Mouse (Mus musculus) forebrain, embryonic 10.5 days (tissue): Measurements from ENCODE around the gene Olfr1298. TPM values are rescaled to one million over a fixed set of nuclear protein-coding genes. Genes with fewer than 3 reads are reported as not detected.

Experiments
- DNase-seq: peaks from one replicate; pipeline ENCODE4 v3.0.0-alpha.2; 2017; ENCODE audit warnings: low spot score; ENCODE audit errors: extremely low spot score
- H3K27ac ChIP-seq: fragments of 300-500 bp; sonication (generic); 2 replicates; pipeline ENCODE4 v1.5.1; 2016; ENCODE audit warnings: mild to moderate bottlenecking
- H3K27me3 ChIP-seq: fragments of 300-500 bp; sonication (generic); 2 replicates; pipeline ENCODE4 v1.6.1; 2016; ENCODE audit warnings: mild to moderate bottlenecking; ENCODE audit not compliant: poor library complexity, severe bottlenecking
- H3K36me3 ChIP-seq: fragments of 300-500 bp; sonication (generic); replicated peaks from 2 replicates; pipeline ENCODE4 v1.6.1; 2016; ENCODE audit warnings: mild to moderate bottlenecking, moderate library complexity
- H3K4me1 ChIP-seq: fragments of 300-500 bp; sonication (generic); 2 replicates; pipeline ENCODE4 v1.6.1; 2016
- H3K4me3 ChIP-seq: fragments of 300-500 bp; sonication (generic); 2 replicates; pipeline ENCODE4 v1.5.1; 2016; ENCODE audit warnings: mild to moderate bottlenecking, moderate library complexity
- H3K9me3 ChIP-seq: fragments of 300-500 bp; sonication (generic); 2 replicates; pipeline ENCODE4 v1.6.1; 2016; ENCODE audit warnings: mild to moderate bottlenecking, moderate library complexity
- WGBS: fragments of 180-500 bp; shearing (Covaris S2); methylation state at CpG from one replicate; pipeline ENCODE4 v1.1.7; 2016; 5-methylcytosine and 5-hydroxymethylcytosine counted together
- polyA plus RNA-seq: library from polyadenylated mRNA; unstranded; fragments of >200 nt; fragmentation: Nextera tagmentation; extraction: Ambion mirVana; gene quantifications from 2 replicates; pipeline ENCODE4 v1.2.1, GENCODE M21; 2016

The Olfr1298 gene
- not detected in 2 replicates for polyA plus RNA-seq

- Histone ChIP-seq H3K4me1 (no peaks in the 10 kb centered on the region), H3K27me3 (no peaks in the 10 kb centered on the region), H3K27ac (no peak within 1 kb of the TSS), H3K36me3 (no peaks in the 10 kb centered on the region), H3K4me3 (no peak within 1 kb of the TSS), H3K9me3 (no peaks in the 10 kb centered on the region)
- DNase-seq, result no peak
- 83% methylated on average over 1 of the region's 1 CpGs for WGBS
Measured at GRCm38 (mm10) chr2:111649101-111649500, at the start of gene Olfr1298. TSS of gene Olfr1298 (minus strand) at chr2:111649201.

DNA sequence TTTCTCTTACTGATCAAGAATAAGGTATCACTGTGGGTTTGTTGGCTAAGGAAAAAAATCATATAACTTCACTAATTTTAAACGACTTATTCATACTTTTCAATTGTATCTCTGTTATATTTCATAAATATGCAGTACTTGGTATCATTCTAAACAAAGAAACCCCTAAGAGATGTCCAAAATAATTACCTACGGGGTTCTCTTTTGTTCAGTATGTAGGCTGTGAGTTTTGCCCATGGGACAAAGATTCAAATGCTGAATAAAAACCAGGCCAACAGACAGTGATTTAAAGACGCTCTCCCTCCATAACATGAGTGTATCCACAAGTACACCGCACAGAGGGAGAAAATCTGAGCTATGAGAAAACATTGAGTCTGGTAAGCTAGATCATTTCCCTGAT lies 12.1 kb upstream of the Olfr1298 start, which contains the start of gene Olfr1299:
Gene Olfr1299 (plus strand): TSS at position 301 of the 400 bp plus-strand sequence.
- H3K27ac ChIP-seq, result no peak within 1 kb of the TSS
- DNase-seq, result no peak
- H3K9me3 ChIP-seq, result no peaks in the 10 kb centered on the region
- no peaks in the 10 kb centered on the region for H3K27me3 ChIP-seq
- WGBS, result 87% methylated on average over 4 of the region's 4 CpGs
- H3K36me3 ChIP-seq, result no peaks in the 10 kb centered on the region
- no peak within 1 kb of the TSS for H3K4me3 ChIP-seq
- no peaks in the 10 kb centered on the region for H3K4me1 ChIP-seq

DNA sequence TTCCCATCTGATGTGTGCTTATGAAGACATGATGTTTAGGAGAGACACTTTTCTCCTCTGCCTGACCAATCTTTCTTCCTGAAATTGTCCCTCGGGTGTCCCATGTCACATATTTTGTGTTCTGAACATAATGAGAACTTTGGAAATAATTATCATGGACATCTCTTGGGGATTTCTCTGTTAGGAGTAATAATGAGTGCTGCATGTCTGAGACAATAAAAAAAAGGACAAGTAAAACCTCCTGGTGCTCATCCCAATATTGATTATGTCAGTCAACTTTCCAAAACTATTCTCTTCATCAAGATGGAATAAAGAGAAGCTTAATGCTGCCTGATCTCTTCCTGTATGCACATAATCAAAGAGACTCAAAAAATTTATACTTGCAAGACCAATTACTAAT lies 22.6 kb downstream of the Olfr1298 start, which contains the start of gene Olfr1297:
Gene Olfr1297 (minus strand): TSS at position 101 of the 400 bp plus-strand sequence.
- no peaks in the 10 kb centered on the region for H3K9me3 ChIP-seq
- no peaks in the 10 kb centered on the region for H3K27me3 ChIP-seq
- H3K27ac ChIP-seq, result no peak within 1 kb of the TSS
- no peaks in the 10 kb centered on the region for H3K36me3 ChIP-seq
- WGBS, result 91% methylated on average over 1 of the region's 1 CpGs
- no peak within 1 kb of the TSS for H3K4me3 ChIP-seq
- DNase-seq, result no peak
- no peaks in the 10 kb centered on the region for H3K4me1 ChIP-seq

Other genes starting within 250 kb of the Olfr1298 start
- gene Olfr1286, start 226.1 kb downstream of the Olfr1298 start, polyA plus RNA-seq, result not detected in 2 replicates
- not detected in 2 replicates for gene Olfr1287, start 200.1 kb downstream of the Olfr1298 start, polyA plus RNA-seq
- not detected in 2 replicates for gene Olfr1288, start 175.1 kb downstream of the Olfr1298 start, polyA plus RNA-seq
- not detected in 2 replicates for gene Olfr1289, start 168.4 kb downstream of the Olfr1298 start, polyA plus RNA-seq
- gene Olfr1290, start 155.4 kb downstream of the Olfr1298 start, polyA plus RNA-seq, result not detected in 2 replicates
- not detected in 2 replicates for gene Olfr1291-ps1, start 152.0 kb downstream of the Olfr1298 start, polyA plus RNA-seq
- not detected in 2 replicates for gene Olfr1293-ps, start 124.0 kb downstream of the Olfr1298 start, polyA plus RNA-seq
- not detected in 2 replicates for gene Olfr1294, start 108.9 kb downstream of the Olfr1298 start, polyA plus RNA-seq
- not detected in 2 replicates for gene Olfr1295, start 79.5 kb downstream of the Olfr1298 start, polyA plus RNA-seq
- not detected in 2 replicates for gene Olfr1297, start 22.7 kb downstream of the Olfr1298 start, polyA plus RNA-seq
- not detected in 2 replicates for gene Olfr1299, start 12.2 kb upstream of the Olfr1298 start, polyA plus RNA-seq
- gene Olfr1301, start 101.8 kb upstream of the Olfr1298 start, polyA plus RNA-seq, result not detected in 2 replicates
- gene Olfr1302, start 128.2 kb upstream of the Olfr1298 start, polyA plus RNA-seq, result not detected in 2 replicates
- gene Olfr1303, start 171.1 kb upstream of the Olfr1298 start, polyA plus RNA-seq, result not detected in 2 replicates
- not detected in 2 replicates for gene Olfr1305, start 227.9 kb upstream of the Olfr1298 start, polyA plus RNA-seq